Mouse (Mus musculus) megakaryocyte, embryonic 14.5 days (primary cell): ENCODE data around the gene Glycam1.

Source experiments
- FLI1 ChIP-seq: IDR thresholded peaks from 2 replicates; pipeline ENCODE4 v1.6.1; 2012; ENCODE audit warnings: low read length, inconsistent platforms, mixed read lengths
- GATA1 ChIP-seq: IDR thresholded peaks from 3 replicates; pipeline ENCODE4 v1.6.1; 2012; ENCODE audit warnings: mixed read lengths, low read length, inconsistent platforms, borderline replicate concordance

DNA sequence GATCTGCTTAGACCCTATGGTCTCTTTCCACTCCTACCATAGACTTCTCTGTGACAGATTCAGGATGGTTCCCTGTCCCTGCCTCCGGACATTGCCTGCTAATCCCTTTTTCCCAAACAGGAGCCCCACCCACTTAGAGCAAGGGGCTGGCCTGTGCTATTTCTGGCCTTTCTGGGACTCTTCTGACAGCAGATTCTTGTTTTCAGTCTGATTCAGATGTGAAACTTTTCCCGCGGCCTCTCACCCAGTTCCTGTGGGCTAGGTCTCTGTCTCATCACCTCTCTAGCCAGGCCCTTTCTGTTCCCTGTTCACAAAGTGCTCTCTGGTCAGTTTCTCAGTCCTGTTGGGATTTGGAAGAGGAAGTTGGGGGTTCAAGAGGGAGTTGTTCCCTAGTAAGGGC is 50.0 kb downstream of the Glycam1 start:
- TF ChIP-seq GATA1 = no peak
- no peak for TF ChIP-seq FLI1
